Mouse (Mus musculus) MEL (cell line): ENCODE measurements at regions not wholly inside any gene's neighbourhood (a gene's known extent, or its start where the extent isn't known, plus 50 kb on each side); places are given as distances from the start of the nearest gene placed in this dataset.

Experiments
- CTCF ChIP-seq, 3 experiments: IDR thresholded peaks in 2 of 3; conservative IDR thresholded peaks in 1 of 3; 2 replicates each; pipeline ENCODE4 v1.5.1; 2011 to 2012; ENCODE audit warnings: low read length in 3 of 3, low read depth in 2 of 3, mild to moderate bottlenecking in 2 of 3, improper control_type of control experiment in 1 of 3, inconsistent platforms in 1 of 3, mixed read lengths in 1 of 3, moderate library complexity in 1 of 3; ENCODE audit not compliant: control insufficient read depth in 1 of 3, insufficient read depth in 1 of 3, poor library complexity in 1 of 3, severe bottlenecking in 1 of 3
- EP300 ChIP-seq, 2 experiments: IDR thresholded peaks; 2 replicates each; pipeline ENCODE4 v1.6.1; 2011; ENCODE audit warnings: improper control_type of control experiment in 2 of 2, low read length in 2 of 2, low read depth in 1 of 2, mild to moderate bottlenecking in 1 of 2
- GABPA ChIP-seq: IDR thresholded peaks from 2 replicates; pipeline ENCODE4 v1.6.1; 2012; ENCODE audit warnings: low read depth, mild to moderate bottlenecking, inconsistent platforms, low read length, improper control_type of control experiment, moderate library complexity
- GATA1 ChIP-seq: IDR thresholded peaks from 2 replicates; pipeline ENCODE4 v1.6.1; 2011; ENCODE audit warnings: low read depth, low read length, improper control_type of control experiment
- JUND ChIP-seq: IDR thresholded peaks from 2 replicates; pipeline ENCODE4 v1.6.1; 2011; ENCODE audit warnings: low read depth, mild to moderate bottlenecking, improper control_type of control experiment, low read length
- MAX ChIP-seq: IDR thresholded peaks from 2 replicates; pipeline ENCODE4 v1.6.1; 2011; ENCODE audit warnings: low read length, improper control_type of control experiment
- POLR2A ChIP-seq, 2 experiments: IDR thresholded peaks; 2 replicates each; pipeline ENCODE4 v1.6.1; 2011 to 2012; ENCODE audit warnings: low read length in 2 of 2, mild to moderate bottlenecking in 2 of 2, control low read depth in 1 of 2, improper control_type of control experiment in 1 of 2, low read depth in 1 of 2, moderate library complexity in 1 of 2; ENCODE audit not compliant: control insufficient read depth in 1 of 2, insufficient read depth in 1 of 2, poor library complexity in 1 of 2
- POLR2AphosphoS2 ChIP-seq: IDR thresholded peaks from 2 replicates; pipeline ENCODE4 v1.6.1; 2011; ENCODE audit warnings: low read length, improper control_type of control experiment
- TCF12 ChIP-seq: IDR thresholded peaks from 2 replicates; pipeline ENCODE4 v1.6.1; 2014; ENCODE audit warnings: low read depth, mild to moderate bottlenecking, inconsistent platforms, low read length, improper control_type of control experiment, moderate library complexity
- UBTF ChIP-seq: IDR thresholded peaks from 2 replicates; pipeline ENCODE4 v1.6.1; 2012; ENCODE audit warnings: low read depth, mild to moderate bottlenecking, inconsistent platforms, low read length, improper control_type of control experiment, moderate library complexity, borderline replicate concordance; ENCODE audit not compliant: insufficient read depth

DNA sequence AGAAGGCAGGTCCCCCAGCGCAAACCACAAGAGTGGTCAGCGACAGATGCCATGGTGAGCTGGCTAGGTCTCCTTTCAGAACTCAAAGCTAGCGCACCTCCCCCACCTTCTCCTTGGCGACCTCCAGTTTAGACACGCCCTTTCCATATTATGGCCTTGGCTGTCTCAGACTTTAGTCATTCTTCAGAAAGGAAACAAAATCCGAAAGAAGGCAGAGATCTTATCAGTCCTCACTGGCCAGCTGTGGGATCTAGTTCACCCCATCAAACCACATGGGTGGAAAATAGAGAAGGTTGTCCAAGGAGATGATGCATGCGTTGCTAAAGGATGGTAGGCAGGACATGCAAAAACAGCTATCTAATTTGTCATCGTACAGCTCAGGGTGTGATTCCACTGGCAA, 166.5 kb downstream of the Etnk1 start:
- no peak for TF ChIP-seq POLR2A (IDR thresholded peaks at IDR 0.05; ENCODE audit: control insufficient read depth in 1 of 2, insufficient read depth in 1 of 2, low read depth in 1 of 2, low read length in 2 of 2, poor library complexity in 1 of 2)
- TF ChIP-seq MAX = no peak
- TF ChIP-seq POLR2AphosphoS2 = no peak
- TF ChIP-seq CTCF (IDR thresholded peaks at IDR 0.05 in 2 of 3, conservative IDR thresholded peaks at IDR 0.05 in 1 of 3; ENCODE audit: control insufficient read depth in 1 of 3, insufficient read depth in 1 of 3, low read depth in 2 of 3, low read length in 3 of 3, poor library complexity in 1 of 3, severe bottlenecking in 1 of 3) = no peak
- TF ChIP-seq GABPA = no peak
- no peak for TF ChIP-seq TCF12
- no peak for TF ChIP-seq EP300 (IDR thresholded peaks at IDR 0.05; ENCODE audit: low read depth in 1 of 2, low read length in 2 of 2)
- TF ChIP-seq GATA1 = no peak
- no peak for TF ChIP-seq UBTF
- TF ChIP-seq JUND = no peak
